Mouse (Mus musculus): ENCODE data around the gene Il4i1. TPM values are rescaled to one million over a fixed set of nuclear protein-coding genes. Genes with fewer than 3 reads are reported as not detected.

Gene Il4i1
- 1.3 and 2.9 TPM in 2 replicates for polyA plus RNA-seq (2014; fragmentation: Nextera tagmentation; extraction: Ambion mirVana)

- no peaks in the 10 kb centered on the region for H3K27me3 ChIP-seq (replicated peaks; ENCODE audit: control insufficient read depth, insufficient read depth, low read length)
- H3K9me3 ChIP-seq (ENCODE audit: control insufficient read depth, low read length) = no peaks in the 10 kb centered on the region
- H3K9ac ChIP-seq (ENCODE audit: low read depth, low read length) = peak within 1 kb of the TSS; percentile 96
- H3K36me3 ChIP-seq (ENCODE audit: control insufficient read depth, insufficient read depth, low read length) = peaks cover 19% of the 10 kb centered on the region
- H3K27ac ChIP-seq (ENCODE audit: low read depth, low read length) = peak within 1 kb of the TSS; percentile 97
- H3K4me3 ChIP-seq (ENCODE audit: low read depth, low read length) = peak within 1 kb of the TSS; percentile 88
- peaks cover 40% of the 10 kb centered on the region for H3K4me1 ChIP-seq (replicated peaks; ENCODE audit: control insufficient read depth, insufficient read depth, low read length)
- H3K4me2 ChIP-seq = peak within 1 kb of the TSS; percentile 99
- under 1% methylated on average over 60 of the region's 62 CpGs for WGBS
- DNase-seq (ENCODE audit: low spot score) (peak; percentile 99), ATAC-seq (replicated peaks; ENCODE audit: low FRiP score) (peak; percentile 88)
Measured at GRCm38 (mm10) chr7:44815721-44816469, at the start of gene Il4i1, which contains the start of gene Nup62. Il4i1 (plus strand) TSS chr7:44816387. Nup62 (plus strand) TSS chr7:44816088.

- H3K4me2 ChIP-seq = peak overlapping the region; percentile 14; the same call in 1 of the 2 replicates
- DNase-seq (ENCODE audit: low spot score) = no peak
- H3K9me3 ChIP-seq (ENCODE audit: control insufficient read depth, low read length) = no peaks in the 10 kb centered on the region
- ATAC-seq (replicated peaks; ENCODE audit: low FRiP score) = peak; percentile 65
- H3K36me3 ChIP-seq (ENCODE audit: control insufficient read depth, insufficient read depth, low read length) = peaks cover 19% of the 10 kb centered on the region; the same call in 1 of the 2 replicates
- no peak overlapping the region for H3K27ac ChIP-seq (ENCODE audit: low read depth, low read length)
- no peak overlapping the region for H3K9ac ChIP-seq (ENCODE audit: low read depth, low read length)
- H3K4me3 ChIP-seq (ENCODE audit: low read depth, low read length) = no peak overlapping the region
- whole genome bisulfite sequencing = 74% methylated on average over 5 of the region's 5 CpGs
- no peaks in the 10 kb centered on the region for H3K27me3 ChIP-seq (replicated peaks; ENCODE audit: control insufficient read depth, insufficient read depth, low read length)
- peaks cover 20% of the 10 kb centered on the region for H3K4me1 ChIP-seq (replicated peaks; ENCODE audit: control insufficient read depth, insufficient read depth, low read length)
Measured at GRCm38 (mm10) chr7:44768129-44768528, 48.1 kb upstream of the Il4i1 start.

GRCm38 (mm10) chr7:44770046-44770578, 46.1 kb upstream of the Il4i1 start:
- H3K9me3 ChIP-seq (ENCODE audit: control insufficient read depth, low read length) = no peaks in the 10 kb centered on the region
- H3K27me3 ChIP-seq (replicated peaks; ENCODE audit: control insufficient read depth, insufficient read depth, low read length) = no peaks in the 10 kb centered on the region
- no peak overlapping the region for H3K27ac ChIP-seq (ENCODE audit: low read depth, low read length)
- H3K4me2 ChIP-seq = no peak overlapping the region
- H3K4me1 ChIP-seq (replicated peaks; ENCODE audit: control insufficient read depth, insufficient read depth, low read length) = peaks cover 23% of the 10 kb centered on the region
- DNase-seq (ENCODE audit: low spot score) = peak; percentile 73
- 20% methylated on average over 6 of the region's 6 CpGs for WGBS
- H3K9ac ChIP-seq (ENCODE audit: low read depth, low read length) = no peak overlapping the region
- H3K36me3 ChIP-seq (ENCODE audit: control insufficient read depth, insufficient read depth, low read length) = peaks cover 21% of the 10 kb centered on the region; the same call in 1 of the 2 replicates
- no peak for ATAC-seq (replicated peaks; ENCODE audit: low FRiP score)
- H3K4me3 ChIP-seq (ENCODE audit: low read depth, low read length) = no peak overlapping the region

- Histone ChIP-seq H3K9me3 (ENCODE audit: control insufficient read depth, low read length) (no peaks in the 10 kb centered on the region), H3K27me3 (replicated peaks; ENCODE audit: control insufficient read depth, insufficient read depth, low read length) (no peaks in the 10 kb centered on the region), H3K27ac (ENCODE audit: low read depth, low read length) (no peak overlapping the region; the same call in 1 of the 2 replicates), H3K36me3 (ENCODE audit: control insufficient read depth, insufficient read depth, low read length) (peaks cover 11% of the 10 kb centered on the region; the same call in 1 of the 2 replicates), H3K9ac (ENCODE audit: low read depth, low read length) (no peak overlapping the region), H3K4me3 (ENCODE audit: low read depth, low read length) (no peak overlapping the region), H3K4me2 (peak overlapping the region; percentile 21; the same call in 1 of the 2 replicates), H3K4me1 (replicated peaks; ENCODE audit: control insufficient read depth, insufficient read depth, low read length) (peaks cover 21% of the 10 kb centered on the region)
- DNase-seq (ENCODE audit: low spot score) (peak; percentile 46), ATAC-seq (replicated peaks; ENCODE audit: low FRiP score) (peak; percentile 97)
- WGBS = 68% methylated on average over 8 of the region's 8 CpGs
Measured at GRCm38 (mm10) chr7:44772591-44773204, 43.5 kb upstream of the Il4i1 start.

GRCm38 (mm10) chr7:44776849-44777498, 39.2 kb upstream of the Il4i1 start:
- WGBS = 87% methylated on average over 9 of the region's 9 CpGs
- no peak overlapping the region for H3K4me3 ChIP-seq (ENCODE audit: low read depth, low read length)
- no peak overlapping the region for H3K27ac ChIP-seq (ENCODE audit: low read depth, low read length)
- ATAC-seq (replicated peaks; ENCODE audit: low FRiP score) (no peak), DNase-seq (ENCODE audit: low spot score) (no peak)
- no peaks in the 10 kb centered on the region for H3K27me3 ChIP-seq (replicated peaks; ENCODE audit: control insufficient read depth, insufficient read depth, low read length)
- peaks cover 10% of the 10 kb centered on the region for H3K4me1 ChIP-seq (replicated peaks; ENCODE audit: control insufficient read depth, insufficient read depth, low read length)
- H3K4me2 ChIP-seq = no peak overlapping the region
- H3K9ac ChIP-seq (ENCODE audit: low read depth, low read length) = no peak overlapping the region
- H3K9me3 ChIP-seq (ENCODE audit: control insufficient read depth, low read length) = no peaks in the 10 kb centered on the region
- peaks cover 5% of the 10 kb centered on the region; the same call in 1 of the 2 replicates for H3K36me3 ChIP-seq (ENCODE audit: control insufficient read depth, insufficient read depth, low read length)

- Histone ChIP-seq H3K4me3 (ENCODE audit: low read depth, low read length) (no peak overlapping the region), H3K27me3 (replicated peaks; ENCODE audit: control insufficient read depth, insufficient read depth, low read length) (no peaks in the 10 kb centered on the region), H3K4me2 (no peak overlapping the region), H3K36me3 (ENCODE audit: control insufficient read depth, insufficient read depth, low read length) (no peaks in the 10 kb centered on the region; the same call in 1 of the 2 replicates), H3K9ac (ENCODE audit: low read depth, low read length) (no peak overlapping the region), H3K27ac (ENCODE audit: low read depth, low read length) (no peak overlapping the region), H3K9me3 (ENCODE audit: control insufficient read depth, low read length) (no peaks in the 10 kb centered on the region), H3K4me1 (replicated peaks; ENCODE audit: control insufficient read depth, insufficient read depth, low read length) (no peaks in the 10 kb centered on the region)
- DNase-seq (ENCODE audit: low spot score) = no peak
- 78% methylated on average over 8 of the region's 8 CpGs for WGBS
- ATAC-seq (replicated peaks; ENCODE audit: low FRiP score) = no peak
Measured at GRCm38 (mm10) chr7:44780101-44780500, 36.1 kb upstream of the Il4i1 start.

GRCm38 (mm10) chr7:44789531-44789930, 26.7 kb upstream of the Il4i1 start:
- ATAC-seq (replicated peaks; ENCODE audit: low FRiP score) (no peak), DNase-seq (ENCODE audit: low spot score) (no peak)
- WGBS = 68% methylated on average over 3 of the region's 3 CpGs
- Histone ChIP-seq H3K4me3 (ENCODE audit: low read depth, low read length) (no peak overlapping the region), H3K36me3 (ENCODE audit: control insufficient read depth, insufficient read depth, low read length) (no peaks in the 10 kb centered on the region), H3K27me3 (replicated peaks; ENCODE audit: control insufficient read depth, insufficient read depth, low read length) (no peaks in the 10 kb centered on the region), H3K4me1 (replicated peaks; ENCODE audit: control insufficient read depth, insufficient read depth, low read length) (no peaks in the 10 kb centered on the region), H3K27ac (ENCODE audit: low read depth, low read length) (no peak overlapping the region), H3K4me2 (no peak overlapping the region), H3K9ac (ENCODE audit: low read depth, low read length) (no peak overlapping the region), H3K9me3 (ENCODE audit: control insufficient read depth, low read length) (no peaks in the 10 kb centered on the region)

- Histone ChIP-seq H3K27ac (ENCODE audit: low read depth, low read length) (no peak overlapping the region), H3K36me3 (ENCODE audit: control insufficient read depth, insufficient read depth, low read length) (no peaks in the 10 kb centered on the region), H3K4me2 (no peak overlapping the region), H3K4me3 (ENCODE audit: low read depth, low read length) (no peak overlapping the region), H3K27me3 (replicated peaks; ENCODE audit: control insufficient read depth, insufficient read depth, low read length) (no peaks in the 10 kb centered on the region), H3K9me3 (ENCODE audit: control insufficient read depth, low read length) (no peaks in the 10 kb centered on the region), H3K9ac (ENCODE audit: low read depth, low read length) (no peak overlapping the region), H3K4me1 (replicated peaks; ENCODE audit: control insufficient read depth, insufficient read depth, low read length) (no peaks in the 10 kb centered on the region)
- no peak for DNase-seq (ENCODE audit: low spot score)
- WGBS = 51% methylated on average over 4 of the region's 4 CpGs
- no peak for ATAC-seq (replicated peaks; ENCODE audit: low FRiP score)
Measured at GRCm38 (mm10) chr7:44790066-44790465, 26.1 kb upstream of the Il4i1 start.
